Mouse (Mus musculus): Measurements from ENCODE around the gene Irx3.

- TF ChIP-seq POLR2A (IDR thresholded peaks at IDR 0.05; ENCODE audit: extremely low read depth, insufficient read depth, low read length) = no peak
- no peak for TF ChIP-seq CTCF (IDR thresholded peaks at IDR 0.05; ENCODE audit: low read depth, low read length)
These were observed 46.3 kb downstream of the Irx3 start for GRCm38 (mm10) chr8:91755566-91755965.

All from liver, adult 2 months (tissue).